28 mouse cellular contexts compared by ENCODE assay signal in the genomic region with DNA sequence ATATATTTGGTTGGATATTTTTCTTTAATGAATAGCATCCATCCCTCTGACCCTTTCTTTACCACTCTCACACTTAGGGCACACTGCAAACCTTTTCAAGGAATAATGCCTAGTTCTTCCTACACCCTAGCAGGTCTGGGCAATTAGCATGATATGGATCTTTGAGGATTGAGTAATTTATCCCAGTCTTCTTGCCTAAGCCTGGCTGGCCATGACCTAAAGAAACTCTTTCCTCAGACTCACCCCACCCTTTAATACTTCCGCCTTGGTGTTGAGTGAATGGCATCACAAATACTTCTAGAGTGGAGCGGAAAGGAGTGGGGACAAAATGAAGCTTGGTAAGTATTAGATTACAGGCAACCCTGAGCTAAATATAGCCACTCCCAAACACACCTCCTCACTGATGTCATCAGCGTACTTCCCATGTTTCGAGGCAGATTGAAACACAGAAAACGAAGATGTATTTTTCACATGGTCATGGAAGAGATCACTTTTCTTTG. TPM values are rescaled to one million over a fixed set of nuclear protein-coding genes. Genes with fewer than 3 reads are reported as not detected.
DNase-seq lines count a peak whose midpoint lies in the region; ATAC-seq and TF ChIP-seq lines count a peak whose summit lies in the region.
"Had no signal": no experiment of that assay in that cellular context is flagged by ENCODE, and none has a peak within 500 bp of the region (broad histone marks: within the 10 kb centered on the region; RNA-seq: fewer than 3 reads in every experiment).

No protein-coding gene starts in this region.

- H3K4me3 ChIP-seq in lung, postnatal 0 days (ENCODE audit: low read depth, low read length): no peak overlapping the region
- H3K4me3 ChIP-seq in lung, adult 2 months (replicated peaks; ENCODE audit: extremely low read depth, low read depth, low read length): no peak overlapping the region
- H3K4me3 ChIP-seq in forebrain, embryonic 16.5 days (replicated peaks; ENCODE audit: low read length): no peak overlapping the region
- H3K4me3 ChIP-seq: embryonic facial prominence, embryonic 13.5 days; embryonic facial prominence, embryonic 15.5 days; erythroblast, embryonic 14.5 days; forebrain, embryonic 13.5 days had no signal

- no peak overlapping the region for H3K4me2 ChIP-seq in lung, postnatal 0 days (replicated peaks; ENCODE audit: low read depth, low read length)
- H3K4me2 ChIP-seq in forebrain, embryonic 16.5 days (ENCODE audit: low read length): no peak overlapping the region
- H3K4me2 ChIP-seq: embryonic facial prominence, embryonic 13.5 days; embryonic facial prominence, embryonic 15.5 days; forebrain, embryonic 13.5 days had no signal

- H3K36me3 ChIP-seq in lung, postnatal 0 days (ENCODE audit: insufficient read depth, low read length): no peaks in the 10 kb centered on the region
- no peaks in the 10 kb centered on the region for H3K36me3 ChIP-seq in forebrain, embryonic 16.5 days (ENCODE audit: control insufficient read depth, insufficient read depth)
- H3K36me3 ChIP-seq: embryonic facial prominence, embryonic 13.5 days; embryonic facial prominence, embryonic 15.5 days had no signal

- TF ChIP-seq EP300 in lung, postnatal 0 days (IDR thresholded peaks at IDR 0.05): no peak

- no peak overlapping the region for H3K9ac ChIP-seq in lung, postnatal 0 days (replicated peaks; ENCODE audit: low read depth)
- H3K9ac ChIP-seq in forebrain, embryonic 16.5 days (replicated peaks; ENCODE audit: low read depth, low read length): no peak overlapping the region
- H3K9ac ChIP-seq: embryonic facial prominence, embryonic 13.5 days; embryonic facial prominence, embryonic 15.5 days; forebrain, embryonic 13.5 days; forebrain, postnatal 0 days had no signal

- DNase-seq in lung, postnatal 0 days (ENCODE audit: low spot score): peak; percentile 52
- no peak for DNase-seq in lung, adult 2 months
- peak; percentile 51 for DNase-seq in lung, postnatal 36 days
- DNase-seq in lung, postnatal 14 days: no peak
- DNase-seq in fat pad, adult 2 months (ENCODE audit: extremely low read depth, low read depth, low spot score): peak; percentile 56
- no peak for DNase-seq in urinary bladder, postnatal 4 days (ENCODE audit: low spot score in 2 of 2)
- DNase-seq: adrenal gland, adult 8-10 months; adrenal gland, postnatal 14 days; adrenal gland, postnatal 36 days; cerebellum, adult 11-12 months; cerebellum, adult 2 months; cerebellum, adult 9-10 months; cerebellum, postnatal 10 days; cerebellum, postnatal 36 days; embryo, embryonic 11 days; forebrain, postnatal 0 days had no signal

- H3K9me3 ChIP-seq in lung, postnatal 0 days (ENCODE audit: low read length): no peaks in the 10 kb centered on the region
- no peaks in the 10 kb centered on the region for H3K9me3 ChIP-seq in forebrain, embryonic 16.5 days (ENCODE audit: control insufficient read depth, low read length)
- H3K9me3 ChIP-seq: embryonic facial prominence, embryonic 13.5 days; embryonic facial prominence, embryonic 15.5 days; forebrain, embryonic 13.5 days had no signal

- no peak overlapping the region for H3K27ac ChIP-seq in lung, postnatal 0 days (ENCODE audit: low read length)
- no peak overlapping the region for H3K27ac ChIP-seq in forebrain, embryonic 16.5 days (ENCODE audit: low read length)
- H3K27ac ChIP-seq: embryonic facial prominence, embryonic 13.5 days; embryonic facial prominence, embryonic 15.5 days; forebrain, embryonic 13.5 days had no signal

- no peak for TF ChIP-seq POLR2A in lung, adult 2 months (IDR thresholded peaks at IDR 0.05; ENCODE audit: borderline replicate concordance, extremely low read depth, low read depth, low read length)

- no peak for TF ChIP-seq CTCF in lung, postnatal 0 days (IDR thresholded peaks at IDR 0.05)
- TF ChIP-seq CTCF in lung, adult 2 months (IDR thresholded peaks at IDR 0.05; ENCODE audit: insufficient read depth, low read length): no peak

- ATAC-seq in lung, postnatal 0 days: peak; percentile 23; the same call in 1 of the 2 replicates
- 0 out of 2 replicates have a peak, but pooled peaks have one; percentile 27 for ATAC-seq in megakaryocyte, adult 5-6 weeks (ENCODE audit: poor library complexity, severe bottlenecking)
- no peak for ATAC-seq in forebrain, embryonic 16.5 days
- ATAC-seq: activated CD4-positive, CD25-positive, alpha-beta regulatory T cell, adult 4 months; forebrain, embryonic 13.5 days; forebrain, postnatal 0 days had no signal

- WGBS in lung, postnatal 0 days: 72% methylated on average over 5 of the region's 5 CpGs
- 74% methylated on average over 5 of the region's 5 CpGs for WGBS in lung, adult 2 months
- WGBS in forebrain, embryonic 16.5 days: 90% methylated on average over 5 of the region's 5 CpGs

- no peaks in the 10 kb centered on the region for H3K4me1 ChIP-seq in lung, postnatal 0 days (ENCODE audit: insufficient read depth, low read depth, low read length)
- no peaks in the 10 kb centered on the region; the same call in 1 of the 2 replicates for H3K4me1 ChIP-seq in lung, adult 2 months (ENCODE audit: control insufficient read depth, insufficient read depth, low read length)
- H3K4me1 ChIP-seq in forebrain, embryonic 16.5 days (replicated peaks; ENCODE audit: control insufficient read depth, insufficient read depth, low read length): no peaks in the 10 kb centered on the region
- H3K4me1 ChIP-seq: embryonic facial prominence, embryonic 13.5 days; embryonic facial prominence, embryonic 15.5 days; forebrain, embryonic 13.5 days had no signal

- H3K27me3 ChIP-seq in lung, postnatal 0 days (replicated peaks; ENCODE audit: insufficient read depth, low read length): no peaks in the 10 kb centered on the region
- no peaks in the 10 kb centered on the region for H3K27me3 ChIP-seq in forebrain, embryonic 16.5 days (replicated peaks; ENCODE audit: control insufficient read depth, insufficient read depth, low read length)
- H3K27me3 ChIP-seq: embryonic facial prominence, embryonic 13.5 days; embryonic facial prominence, embryonic 15.5 days; forebrain, embryonic 13.5 days had no signal

RNA-seq across cellular contexts. Expression of gene Tnfsf18, which starts 56.2 kb away (rescaled TPM):
- 0.11 TPM in 1 of 2 replicates, not detected in the other for polyA plus RNA-seq in lung, postnatal 0 days (2015; fragmentation: Nextera tagmentation; extraction: Ambion mirVana)
- polyA plus RNA-seq in lung, adult 2 months (2012; rRNA removed): not detected in 2 replicates
- not detected in 2 replicates for total RNA-seq in megakaryocyte, adult 5-6 weeks (2015)
- not detected in 2 replicates for total RNA-seq in megakaryocyte, adult 5-6 weeks (2017)
- not detected in 2 replicates for polyA plus RNA-seq in forebrain, embryonic 16.5 days (2015; fragmentation: Nextera tagmentation; extraction: Ambion mirVana)
- total RNA-seq: adrenal gland, adult 18-20 months; adrenal gland, postnatal 14 days; common myeloid progenitor, adult 5-6 weeks; MEL had no signal
- polyA plus RNA-seq: activated CD4-positive, CD25-positive, alpha-beta regulatory T cell, adult 4 months; cerebellum, adult 2 months; embryonic facial prominence, embryonic 11.5 days; embryonic facial prominence, embryonic 13.5 days; erythroblast, embryonic 14.5 days; forebrain, embryonic 11.5 days; forebrain, postnatal 0 days had no signal

Comparison
In these comparisons a context has a peak if more than half of its experiments do, and no peak if none do; other contexts are left out.
1. DNase-seq: peak in lung, postnatal 0 days (single experiment), lung, postnatal 36 days (single experiment) and fat pad, adult 2 months (single experiment); none in lung, adult 2 months (single experiment), lung, postnatal 14 days (single experiment) and urinary bladder, postnatal 4 days (0 of 2).